In genomic region chr7:15907971-15908590, GRCm38 (mm10) we compare ENCODE assay signal across 25 mouse cellular contexts. TPM values are rescaled to one million over a fixed set of nuclear protein-coding genes. Genes with fewer than 3 reads are reported as not detected.
DNase-seq lines count a peak whose midpoint lies in the region; ATAC-seq lines count a peak whose summit lies in the region.
"Had no signal": no experiment of that assay in that cellular context is flagged by ENCODE, and none has a peak within 500 bp of the region (broad histone marks: within the 10 kb centered on the region; RNA-seq: fewer than 3 reads in every experiment).

No protein-coding gene starts in this region.

- no peaks in the 10 kb centered on the region for H3K9me3 ChIP-seq in embryonic facial prominence, embryonic 12.5 days
- no peaks in the 10 kb centered on the region for H3K9me3 ChIP-seq in embryonic facial prominence, embryonic 10.5 days
- H3K9me3 ChIP-seq in heart, embryonic 10.5 days = no peaks in the 10 kb centered on the region
- no peaks in the 10 kb centered on the region for H3K9me3 ChIP-seq in heart, embryonic 12.5 days (replicated peaks)
- H3K9me3 ChIP-seq: G1E had no signal

- no peaks in the 10 kb centered on the region for H3K4me1 ChIP-seq in embryonic facial prominence, embryonic 12.5 days
- peaks cover 5% of the 10 kb centered on the region for H3K4me1 ChIP-seq in embryonic facial prominence, embryonic 10.5 days
- no peaks in the 10 kb centered on the region; the same call in 1 of the 2 replicates for H3K4me1 ChIP-seq in heart, embryonic 10.5 days
- H3K4me1 ChIP-seq in heart, embryonic 12.5 days (replicated peaks) = peaks cover 5% of the 10 kb centered on the region; the same call in 1 of the 2 replicates

- no peak overlapping the region for H3K4me2 ChIP-seq in embryonic facial prominence, embryonic 12.5 days (replicated peaks)
- no peak overlapping the region for H3K4me2 ChIP-seq in heart, embryonic 12.5 days

- DNase-seq in embryonic facial prominence, embryonic 10.5 days (ENCODE audit: low spot score) = no peak
- DNase-seq in heart, embryonic 10.5 days (ENCODE audit: low spot score) = peak; percentile 72
- peak; percentile 86 for DNase-seq in retina, adult 2 months (ENCODE audit: low read depth, low spot score)
- no peak for DNase-seq in retina, embryonic 14.5 days (ENCODE audit: low spot score)
- no peak for DNase-seq in kidney, adult 8-10 months
- DNase-seq: adrenal gland, adult 8-10 months; adrenal gland, postnatal 14 days; adrenal gland, postnatal 36 days; B cell, adult 2 months; cerebellum, adult 11-12 months; cerebellum, adult 2 months; cerebellum, adult 9-10 months; cerebellum, postnatal 10 days; cerebellum, postnatal 25 days had no signal

- no peaks in the 10 kb centered on the region for H3K27me3 ChIP-seq in embryonic facial prominence, embryonic 12.5 days
- no peaks in the 10 kb centered on the region for H3K27me3 ChIP-seq in embryonic facial prominence, embryonic 10.5 days (replicated peaks; ENCODE audit: low read depth, poor library complexity, severe bottlenecking)
- no peaks in the 10 kb centered on the region for H3K27me3 ChIP-seq in heart, embryonic 10.5 days (ENCODE audit: insufficient read depth, poor library complexity, severe bottlenecking)
- H3K27me3 ChIP-seq in heart, embryonic 12.5 days (replicated peaks) = no peaks in the 10 kb centered on the region

- H3K27ac ChIP-seq in embryonic facial prominence, embryonic 12.5 days = no peak overlapping the region
- H3K27ac ChIP-seq in embryonic facial prominence, embryonic 10.5 days (replicated peaks) = no peak overlapping the region
- no peak overlapping the region for H3K27ac ChIP-seq in heart, embryonic 10.5 days
- H3K27ac ChIP-seq in heart, embryonic 12.5 days (ENCODE audit: poor library complexity, severe bottlenecking) = no peak overlapping the region

- H3K9ac ChIP-seq in embryonic facial prominence, embryonic 12.5 days = no peak overlapping the region
- H3K9ac ChIP-seq in heart, embryonic 12.5 days = no peak overlapping the region

- no peaks in the 10 kb centered on the region for H3K36me3 ChIP-seq in embryonic facial prominence, embryonic 12.5 days
- H3K36me3 ChIP-seq in embryonic facial prominence, embryonic 10.5 days (replicated peaks) = no peaks in the 10 kb centered on the region
- H3K36me3 ChIP-seq in heart, embryonic 10.5 days = no peaks in the 10 kb centered on the region
- H3K36me3 ChIP-seq in heart, embryonic 12.5 days = no peaks in the 10 kb centered on the region
- H3K36me3 ChIP-seq: G1E had no signal

- H3K4me3 ChIP-seq in embryonic facial prominence, embryonic 12.5 days = no peak overlapping the region
- no peak overlapping the region for H3K4me3 ChIP-seq in embryonic facial prominence, embryonic 10.5 days
- no peak overlapping the region for H3K4me3 ChIP-seq in heart, embryonic 10.5 days
- H3K4me3 ChIP-seq in heart, embryonic 12.5 days = no peak overlapping the region

- 0 out of 2 replicates have a peak, but pooled peaks have one; percentile 17 for ATAC-seq in embryonic facial prominence, embryonic 12.5 days (ENCODE audit: insufficient number of reproducible peaks, insufficient read depth, low FRiP score, low TSS enrichment)
- ATAC-seq in heart, embryonic 12.5 days (ENCODE audit: insufficient number of reproducible peaks, low FRiP score) = no peak
- ATAC-seq: activated CD4-positive, CD25-positive, alpha-beta regulatory T cell, adult 4 months; CD4-positive, CD25-positive, alpha-beta regulatory T cell, adult 4 months; forebrain, embryonic 14.5 days; forebrain, embryonic 16.5 days; Patski had no signal

- 76% methylated on average over 8 of the region's 8 CpGs for WGBS in embryonic facial prominence, embryonic 12.5 days
- 74% methylated on average over 8 of the region's 8 CpGs for WGBS in embryonic facial prominence, embryonic 10.5 days
- 56% methylated on average over 8 of the region's 8 CpGs for WGBS in heart, embryonic 10.5 days
- 46% methylated on average over 8 of the region's 8 CpGs for WGBS in heart, embryonic 12.5 days

RNA-seq across cellular contexts. Expression of gene Selenow, which starts 14.1 kb away (rescaled TPM):
- 1,124 and 1,186 TPM in 2 replicates for polyA plus RNA-seq in embryonic facial prominence, embryonic 12.5 days (2016; fragmentation: Nextera tagmentation; extraction: Ambion mirVana)
- 756 and 839 TPM in 2 replicates for polyA plus RNA-seq in embryonic facial prominence, embryonic 10.5 days (2016; fragmentation: Nextera tagmentation; extraction: Ambion mirVana)
- polyA plus RNA-seq in heart, embryonic 10.5 days (2016; fragmentation: Nextera tagmentation; extraction: Ambion mirVana) = 750 and 752 TPM in 2 replicates
- polyA plus RNA-seq in heart, embryonic 12.5 days (2016; fragmentation: Nextera tagmentation; extraction: Ambion mirVana) = 759 and 790 TPM in 2 replicates

RNA-seq across cellular contexts. Expression of gene Crxos, which starts 25.7 kb away (rescaled TPM):
- not detected in 2 replicates for polyA plus RNA-seq in embryonic facial prominence, embryonic 12.5 days (2016; fragmentation: Nextera tagmentation; extraction: Ambion mirVana)
- polyA plus RNA-seq in embryonic facial prominence, embryonic 10.5 days (2016; fragmentation: Nextera tagmentation; extraction: Ambion mirVana) = not detected in 2 replicates
- not detected in 2 replicates for polyA plus RNA-seq in heart, embryonic 10.5 days (2016; fragmentation: Nextera tagmentation; extraction: Ambion mirVana)
- polyA plus RNA-seq in heart, embryonic 12.5 days (2016; fragmentation: Nextera tagmentation; extraction: Ambion mirVana) = not detected in 2 replicates
- polyA plus RNA-seq: activated CD4-positive, CD25-positive, alpha-beta regulatory T cell, adult 4 months; cerebellum, adult 2 months; embryonic facial prominence, embryonic 11.5 days; embryonic facial prominence, embryonic 14.5 days; forebrain, embryonic 11.5 days; forebrain, embryonic 14.5 days; forebrain, embryonic 16.5 days; G1E; Patski had no signal

RNA-seq across cellular contexts. Expression of gene Crx, which starts 28.3 kb away (rescaled TPM):
- polyA plus RNA-seq in embryonic facial prominence, embryonic 12.5 days (2016; fragmentation: Nextera tagmentation; extraction: Ambion mirVana) = 0.09 TPM in 1 of 2 replicates, not detected in the other
- polyA plus RNA-seq in embryonic facial prominence, embryonic 10.5 days (2016; fragmentation: Nextera tagmentation; extraction: Ambion mirVana) = 0.11 and 0.13 TPM in 2 replicates
- not detected in 2 replicates for polyA plus RNA-seq in heart, embryonic 10.5 days (2016; fragmentation: Nextera tagmentation; extraction: Ambion mirVana)
- not detected in 2 replicates for polyA plus RNA-seq in heart, embryonic 12.5 days (2016; fragmentation: Nextera tagmentation; extraction: Ambion mirVana)
- polyA plus RNA-seq: activated CD4-positive, CD25-positive, alpha-beta regulatory T cell, adult 4 months; CD4-positive, CD25-positive, alpha-beta regulatory T cell, adult 4 months; cerebellum, adult 2 months; embryonic facial prominence, embryonic 14.5 days; forebrain, embryonic 11.5 days; forebrain, embryonic 16.5 days; G1E; Patski had no signal

RNA-seq across cellular contexts. Expression of gene Nop53, which starts 37.8 kb away (rescaled TPM):
- 184 and 196 TPM in 2 replicates for polyA plus RNA-seq in embryonic facial prominence, embryonic 12.5 days (2016; fragmentation: Nextera tagmentation; extraction: Ambion mirVana)
- polyA plus RNA-seq in embryonic facial prominence, embryonic 10.5 days (2016; fragmentation: Nextera tagmentation; extraction: Ambion mirVana) = 180 and 185 TPM in 2 replicates
- 136 and 152 TPM in 2 replicates for polyA plus RNA-seq in heart, embryonic 10.5 days (2016; fragmentation: Nextera tagmentation; extraction: Ambion mirVana)
- polyA plus RNA-seq in heart, embryonic 12.5 days (2016; fragmentation: Nextera tagmentation; extraction: Ambion mirVana) = 122 and 126 TPM in 2 replicates

RNA-seq across cellular contexts. Expression of gene Ehd2, which starts 59.3 kb away (rescaled TPM):
- polyA plus RNA-seq in embryonic facial prominence, embryonic 12.5 days (2016; fragmentation: Nextera tagmentation; extraction: Ambion mirVana) = 17.0 and 20.4 TPM in 2 replicates
- 11.6 and 13.8 TPM in 2 replicates for polyA plus RNA-seq in embryonic facial prominence, embryonic 10.5 days (2016; fragmentation: Nextera tagmentation; extraction: Ambion mirVana)
- 22.1 and 26.2 TPM in 2 replicates for polyA plus RNA-seq in heart, embryonic 10.5 days (2016; fragmentation: Nextera tagmentation; extraction: Ambion mirVana)
- 35.2 and 37.9 TPM in 2 replicates for polyA plus RNA-seq in heart, embryonic 12.5 days (2016; fragmentation: Nextera tagmentation; extraction: Ambion mirVana)

Comparison
In these comparisons a context has a peak if more than half of its experiments do, and no peak if none do; other contexts are left out.
1. DNase-seq: peak in heart, embryonic 10.5 days (single experiment) and retina, adult 2 months (single experiment); none in embryonic facial prominence, embryonic 10.5 days (single experiment), retina, embryonic 14.5 days (single experiment) and kidney, adult 8-10 months (0 of 2).